Mouse (Mus musculus): ENCODE measurements around the gene Rnf208. TPM values are rescaled to one million over a fixed set of nuclear protein-coding genes. Genes with fewer than 3 reads are reported as not detected.

Rnf208 gene
- polyA plus RNA-seq, 1 experiment from 2014 or later, result 16.3 TPM

DNA sequence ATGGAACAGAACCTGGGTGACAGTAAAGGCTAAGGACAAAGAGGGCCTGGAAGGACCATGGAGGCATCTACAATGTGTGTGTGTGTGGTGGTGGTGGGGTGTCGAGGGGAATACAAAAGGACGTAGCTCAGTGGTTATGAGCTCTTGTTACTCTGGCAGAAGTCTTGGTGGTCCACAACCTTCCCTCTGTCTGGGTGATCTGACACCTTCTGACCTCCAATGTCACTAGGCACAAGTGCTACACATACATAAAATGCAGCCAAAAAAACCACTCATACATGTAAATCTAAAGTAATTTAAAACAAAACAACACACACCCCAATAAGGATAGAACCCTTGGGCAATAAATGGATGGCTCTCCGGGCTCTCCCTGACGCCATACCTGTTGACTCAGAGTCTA is 14.6 kb upstream of the Rnf208 start:
- ATAC-seq (ENCODE audit: low read depth) (no peak), DNase-seq (ENCODE audit: low spot score) (no peak)
- no peaks in the 10 kb centered on the region for H3K36me3 ChIP-seq (ENCODE audit: control insufficient read depth, insufficient read depth, low read length)
- H3K9me3 ChIP-seq (ENCODE audit: control insufficient read depth, low read length), result no peaks in the 10 kb centered on the region
- WGBS, result 94% methylated on average over 4 of the region's 4 CpGs
- peaks cover 17% of the 10 kb centered on the region for H3K4me1 ChIP-seq (ENCODE audit: control insufficient read depth, insufficient read depth, low read length)
- no peak overlapping the region for H3K27ac ChIP-seq (replicated peaks; ENCODE audit: low read depth, low read length)
- no peaks in the 10 kb centered on the region for H3K27me3 ChIP-seq (replicated peaks; ENCODE audit: control insufficient read depth, insufficient read depth, low read length)
- H3K9ac ChIP-seq (ENCODE audit: low read depth, low read length), result 0 out of 2 replicates have a peak overlapping the region, but pooled peaks have one; percentile 30
- no peak overlapping the region for H3K4me2 ChIP-seq (ENCODE audit: low read depth, low read length)
- H3K4me3 ChIP-seq (ENCODE audit: low read depth, low read length), result no peak overlapping the region

DNA sequence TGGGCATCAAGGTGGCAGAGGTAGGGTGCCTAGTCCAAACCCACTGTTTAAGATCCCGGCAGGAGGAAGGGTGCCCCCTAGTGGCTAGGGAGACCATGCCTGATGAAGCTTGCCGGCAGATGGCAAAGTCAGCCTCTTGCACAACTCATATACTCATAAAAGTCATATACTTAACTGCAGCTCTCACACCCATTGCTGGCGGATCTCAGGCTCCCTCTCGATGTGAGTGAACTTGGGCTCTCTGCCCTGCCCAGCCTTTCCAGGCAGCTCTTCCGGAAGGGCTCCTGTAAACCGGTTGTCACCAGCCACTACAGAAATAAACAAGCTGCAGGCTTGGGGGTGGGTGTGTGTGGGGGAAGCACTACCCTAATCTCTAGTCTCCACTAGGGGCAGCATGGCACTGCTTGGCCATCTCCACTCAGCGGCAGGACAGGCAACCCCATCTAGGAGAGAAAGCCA is 13.6 kb upstream of the Rnf208 start:
- 0 out of 2 replicates have a peak overlapping the region, but pooled peaks have one; percentile 10 for H3K4me3 ChIP-seq (ENCODE audit: low read depth, low read length)
- no peaks in the 10 kb centered on the region for H3K36me3 ChIP-seq (ENCODE audit: control insufficient read depth, insufficient read depth, low read length)
- H3K9ac ChIP-seq (ENCODE audit: low read depth, low read length), result peak overlapping the region; percentile 49; the same call in 1 of the 2 replicates
- H3K4me1 ChIP-seq (ENCODE audit: control insufficient read depth, insufficient read depth, low read length), result peaks cover 14% of the 10 kb centered on the region
- ATAC-seq (ENCODE audit: low read depth) (peak; percentile 15; the same call in 1 of the 2 replicates), DNase-seq (ENCODE audit: low spot score) (peak; percentile 92)
- 0% methylated on average over 7 of the region's 7 CpGs for WGBS
- no peaks in the 10 kb centered on the region for H3K27me3 ChIP-seq (replicated peaks; ENCODE audit: control insufficient read depth, insufficient read depth, low read length)
- H3K9me3 ChIP-seq (ENCODE audit: control insufficient read depth, low read length), result no peaks in the 10 kb centered on the region
- H3K4me2 ChIP-seq (ENCODE audit: low read depth, low read length), result peak overlapping the region; percentile 39
- H3K27ac ChIP-seq (replicated peaks; ENCODE audit: low read depth, low read length), result peak overlapping the region; percentile 70; the same call in 1 of the 2 replicates

DNA sequence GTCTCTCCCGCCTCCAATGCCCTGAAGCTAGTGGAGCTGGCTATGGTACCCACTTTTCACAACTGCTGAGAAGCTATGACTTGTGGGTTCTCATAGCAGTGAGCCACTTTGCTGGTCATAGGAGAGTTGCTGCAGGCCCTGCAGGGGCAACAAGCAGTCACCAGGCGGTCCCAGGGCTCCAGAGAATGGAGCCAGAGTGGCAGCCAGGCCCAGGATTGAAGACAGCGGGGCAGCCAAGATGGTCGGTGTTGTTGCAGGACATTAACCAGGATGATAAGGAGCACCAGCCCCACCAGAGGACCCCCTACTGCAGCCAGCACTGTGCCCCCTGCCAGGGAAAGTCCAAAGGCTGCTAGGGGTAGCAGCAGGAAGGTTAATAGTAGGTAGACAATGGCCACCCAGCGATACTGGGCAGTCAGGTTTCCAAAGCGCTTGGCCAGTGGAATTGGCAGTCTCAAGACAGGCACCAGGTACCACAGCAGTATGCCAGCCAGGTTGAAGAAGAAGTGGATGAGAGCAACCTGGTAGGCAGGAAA is 13.0 kb upstream of the Rnf208 start:
- ATAC-seq (ENCODE audit: low read depth) (no peak), DNase-seq (ENCODE audit: low spot score) (no peak)
- Histone ChIP-seq H3K27ac (replicated peaks; ENCODE audit: low read depth, low read length) (no peak overlapping the region), H3K4me1 (ENCODE audit: control insufficient read depth, insufficient read depth, low read length) (peaks cover 10% of the 10 kb centered on the region), H3K9ac (ENCODE audit: low read depth, low read length) (peak overlapping the region; percentile 49; the same call in 1 of the 2 replicates), H3K9me3 (ENCODE audit: control insufficient read depth, low read length) (no peaks in the 10 kb centered on the region), H3K27me3 (replicated peaks; ENCODE audit: control insufficient read depth, insufficient read depth, low read length) (no peaks in the 10 kb centered on the region), H3K4me2 (ENCODE audit: low read depth, low read length) (peak overlapping the region; percentile 39; the same call in 1 of the 2 replicates), H3K36me3 (ENCODE audit: control insufficient read depth, insufficient read depth, low read length) (no peaks in the 10 kb centered on the region), H3K4me3 (ENCODE audit: low read depth, low read length) (no peak overlapping the region)
- WGBS, result 60% methylated on average over 6 of the region's 6 CpGs

DNA sequence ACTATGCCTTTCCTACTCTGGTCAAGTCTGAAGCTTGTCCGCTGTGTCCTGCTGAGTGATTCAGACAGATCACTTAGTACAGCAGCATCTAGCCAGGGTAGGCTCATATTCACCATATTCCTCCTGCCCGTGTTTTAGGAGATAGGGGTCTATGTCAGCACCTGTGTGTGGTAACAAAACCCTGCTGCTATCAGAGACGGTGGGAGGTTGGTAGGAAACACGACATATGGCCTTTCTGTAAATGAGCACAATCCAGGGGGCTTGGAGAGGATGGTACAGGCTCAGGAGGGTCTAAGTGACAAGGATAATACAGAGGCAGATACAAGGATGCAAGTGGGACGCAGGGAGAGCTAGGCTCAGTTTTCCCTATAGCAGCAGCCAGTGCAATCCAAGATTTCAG is 12.5 kb upstream of the Rnf208 start:
- H3K9me3 ChIP-seq (ENCODE audit: control insufficient read depth, low read length), result no peaks in the 10 kb centered on the region
- H3K9ac ChIP-seq (ENCODE audit: low read depth, low read length), result no peak overlapping the region
- ATAC-seq (ENCODE audit: low read depth) (no peak), DNase-seq (ENCODE audit: low spot score) (no peak)
- H3K27me3 ChIP-seq (replicated peaks; ENCODE audit: control insufficient read depth, insufficient read depth, low read length), result no peaks in the 10 kb centered on the region
- WGBS, result 75% methylated on average over 5 of the region's 5 CpGs
- no peak overlapping the region for H3K27ac ChIP-seq (replicated peaks; ENCODE audit: low read depth, low read length)
- H3K4me3 ChIP-seq (ENCODE audit: low read depth, low read length), result no peak overlapping the region
- peaks cover 10% of the 10 kb centered on the region for H3K4me1 ChIP-seq (ENCODE audit: control insufficient read depth, insufficient read depth, low read length)
- no peak overlapping the region for H3K4me2 ChIP-seq (ENCODE audit: low read depth, low read length)
- H3K36me3 ChIP-seq (ENCODE audit: control insufficient read depth, insufficient read depth, low read length), result no peaks in the 10 kb centered on the region

DNA sequence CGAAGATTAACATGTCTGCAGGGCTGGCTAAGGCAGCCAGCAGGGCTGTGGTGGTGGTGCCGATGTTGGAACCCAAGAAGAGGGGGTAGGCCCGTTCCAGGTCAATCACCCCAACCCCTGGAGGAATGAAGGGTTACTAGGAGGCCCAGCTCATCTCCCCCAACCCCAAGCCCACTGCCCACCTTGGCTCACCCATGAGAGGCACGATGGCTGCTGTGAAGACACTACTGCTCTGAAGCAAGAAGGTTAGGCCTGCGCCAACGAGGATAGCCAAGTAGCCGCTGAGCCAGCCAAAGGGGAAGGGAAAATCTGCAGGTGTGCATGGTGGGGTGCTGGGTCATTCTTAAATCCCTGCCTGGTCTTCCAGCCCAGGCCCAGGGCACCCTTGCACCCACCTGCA is 11.5 kb upstream of the Rnf208 start:
- ATAC-seq (ENCODE audit: low read depth) (no peak), DNase-seq (ENCODE audit: low spot score) (no peak)
- no peaks in the 10 kb centered on the region for H3K9me3 ChIP-seq (ENCODE audit: control insufficient read depth, low read length)
- no peak overlapping the region for H3K9ac ChIP-seq (ENCODE audit: low read depth, low read length)
- H3K4me2 ChIP-seq (ENCODE audit: low read depth, low read length), result no peak overlapping the region
- no peak overlapping the region for H3K27ac ChIP-seq (replicated peaks; ENCODE audit: low read depth, low read length)
- 86% methylated on average over 7 of the region's 7 CpGs for WGBS
- no peaks in the 10 kb centered on the region for H3K36me3 ChIP-seq (ENCODE audit: control insufficient read depth, insufficient read depth, low read length)
- H3K27me3 ChIP-seq (replicated peaks; ENCODE audit: control insufficient read depth, insufficient read depth, low read length), result no peaks in the 10 kb centered on the region
- H3K4me3 ChIP-seq (ENCODE audit: low read depth, low read length), result no peak overlapping the region
- H3K4me1 ChIP-seq (ENCODE audit: control insufficient read depth, insufficient read depth, low read length), result peaks cover 7% of the 10 kb centered on the region

DNA sequence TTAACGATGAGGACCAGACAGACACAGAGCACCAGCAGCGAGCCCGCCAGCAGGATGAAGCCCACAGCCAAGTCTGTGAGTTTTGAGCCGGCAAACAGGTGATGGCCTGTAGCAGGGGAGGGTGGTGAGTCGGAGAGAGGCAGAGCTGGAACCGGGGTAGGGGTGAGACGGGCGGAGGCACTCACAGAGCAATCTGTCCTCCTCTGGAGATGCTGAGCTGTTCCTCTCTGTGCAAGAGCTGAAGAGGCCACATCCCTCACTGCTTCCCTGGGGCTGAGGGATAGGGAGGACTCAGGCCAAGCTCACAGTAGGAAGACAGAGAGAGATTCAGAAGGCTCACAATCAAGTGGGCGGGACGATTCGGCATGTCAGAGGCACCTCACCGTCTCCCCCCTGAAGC is 11.0 kb upstream of the Rnf208 start:
- H3K36me3 ChIP-seq (ENCODE audit: control insufficient read depth, insufficient read depth, low read length), result no peaks in the 10 kb centered on the region
- no peak overlapping the region for H3K4me2 ChIP-seq (ENCODE audit: low read depth, low read length)
- WGBS, result 57% methylated on average over 12 of the region's 12 CpGs
- no peak for DNase-seq (ENCODE audit: low spot score)
- H3K27ac ChIP-seq (replicated peaks; ENCODE audit: low read depth, low read length), result no peak overlapping the region
- H3K4me3 ChIP-seq (ENCODE audit: low read depth, low read length), result no peak overlapping the region
- no peaks in the 10 kb centered on the region for H3K27me3 ChIP-seq (replicated peaks; ENCODE audit: control insufficient read depth, insufficient read depth, low read length)
- H3K4me1 ChIP-seq (ENCODE audit: control insufficient read depth, insufficient read depth, low read length), result peaks cover 6% of the 10 kb centered on the region
- H3K9me3 ChIP-seq (ENCODE audit: control insufficient read depth, low read length), result no peaks in the 10 kb centered on the region
- H3K9ac ChIP-seq (ENCODE audit: low read depth, low read length), result no peak overlapping the region
- ATAC-seq (ENCODE audit: low read depth), result no peak

DNA sequence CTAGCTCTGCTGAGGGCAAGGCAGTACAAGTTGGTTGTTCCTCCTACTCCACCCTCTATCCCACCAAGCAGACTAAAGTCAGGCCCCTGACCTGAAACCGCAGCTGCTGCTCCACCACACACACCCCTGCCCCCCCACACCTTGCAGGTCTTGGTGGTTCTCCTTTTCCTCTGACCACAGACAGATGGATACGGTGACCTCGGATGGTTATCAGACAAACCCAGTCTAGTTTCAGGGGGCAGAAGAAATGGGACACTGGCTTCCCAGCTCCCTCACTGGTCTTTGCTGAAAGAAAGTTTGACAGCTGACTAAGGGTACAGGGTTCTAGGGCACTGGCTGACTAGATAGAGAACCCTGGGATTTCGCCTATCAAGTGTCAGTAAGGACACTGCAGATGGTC is 8.6 kb upstream of the Rnf208 start:
- H3K4me1 ChIP-seq (ENCODE audit: control insufficient read depth, insufficient read depth, low read length), result peaks cover 3% of the 10 kb centered on the region; the same call in 1 of the 2 replicates
- H3K9me3 ChIP-seq (ENCODE audit: control insufficient read depth, low read length), result no peaks in the 10 kb centered on the region
- H3K9ac ChIP-seq (ENCODE audit: low read depth, low read length), result no peak overlapping the region
- no peak overlapping the region for H3K4me2 ChIP-seq (ENCODE audit: low read depth, low read length)
- WGBS, result 74% methylated on average over 4 of the region's 4 CpGs
- no peak overlapping the region for H3K27ac ChIP-seq (replicated peaks; ENCODE audit: low read depth, low read length)
- H3K4me3 ChIP-seq (ENCODE audit: low read depth, low read length), result no peak overlapping the region
- DNase-seq (ENCODE audit: low spot score), result no peak
- H3K36me3 ChIP-seq (ENCODE audit: control insufficient read depth, insufficient read depth, low read length), result no peaks in the 10 kb centered on the region
- no peak for ATAC-seq (ENCODE audit: low read depth)
- H3K27me3 ChIP-seq (replicated peaks; ENCODE audit: control insufficient read depth, insufficient read depth, low read length), result no peaks in the 10 kb centered on the region

DNA sequence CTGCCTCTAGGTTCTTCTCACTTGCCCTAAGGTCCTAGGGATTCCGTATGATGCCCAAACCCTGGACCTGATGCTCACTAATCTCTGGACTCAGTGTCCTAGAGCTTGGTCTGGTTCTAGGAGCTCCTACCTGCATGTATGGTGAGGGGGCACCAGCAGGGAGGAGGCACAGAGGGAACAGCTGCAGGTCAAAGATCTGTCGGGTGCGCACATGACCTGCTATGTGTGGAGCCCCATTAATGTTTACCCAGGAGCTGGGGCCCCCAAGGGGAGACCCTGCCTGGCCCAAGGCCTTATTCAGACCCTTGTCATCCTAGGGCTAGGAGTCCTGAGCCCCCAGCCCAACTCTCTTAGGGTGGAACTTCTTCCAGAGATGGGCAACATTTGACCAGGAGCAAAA is 8.0 kb upstream of the Rnf208 start, which contains the start of gene Slc34a3:
TSS of gene Slc34a3 (minus strand) at position 315 of the 400 bp plus-strand sequence.
- DNase-seq (ENCODE audit: low spot score), result no peak
- no peak within 1 kb of the TSS for H3K4me3 ChIP-seq (ENCODE audit: low read depth, low read length)
- no peaks in the 10 kb centered on the region for H3K27me3 ChIP-seq (replicated peaks; ENCODE audit: control insufficient read depth, insufficient read depth, low read length)
- WGBS, result 87% methylated on average over 3 of the region's 3 CpGs
- H3K9ac ChIP-seq (ENCODE audit: low read depth, low read length), result no peak within 1 kb of the TSS
- H3K4me2 ChIP-seq (ENCODE audit: low read depth, low read length), result no peak within 1 kb of the TSS
- H3K36me3 ChIP-seq (ENCODE audit: control insufficient read depth, insufficient read depth, low read length), result no peaks in the 10 kb centered on the region
- no peak for ATAC-seq (ENCODE audit: low read depth)
- H3K9me3 ChIP-seq (ENCODE audit: control insufficient read depth, low read length), result no peaks in the 10 kb centered on the region
- H3K4me1 ChIP-seq (ENCODE audit: control insufficient read depth, insufficient read depth, low read length), result no peaks in the 10 kb centered on the region
- H3K27ac ChIP-seq (replicated peaks; ENCODE audit: low read depth, low read length), result no peak within 1 kb of the TSS
